8 mouse cellular contexts compared by ENCODE assay signal in genomic region chr3:105687324-105688060, GRCm38 (mm10). TPM values are rescaled to one million over a fixed set of nuclear protein-coding genes. Genes with fewer than 3 reads are reported as not detected.
DNase-seq lines count a peak whose midpoint lies in the region; ATAC-seq lines count a peak whose summit lies in the region.

Gene Ddx20, minus strand, starts transcription at chr3:105687574.

- peak; percentile 97 for ATAC-seq in forebrain, embryonic 14.5 days
- peak; percentile 97 for ATAC-seq in neural tube, embryonic 15.5 days (ENCODE audit: low FRiP score)

- H3K9me3 ChIP-seq in forebrain, embryonic 14.5 days (replicated peaks; ENCODE audit: control insufficient read depth, low read length): no peaks in the 10 kb centered on the region
- H3K9me3 ChIP-seq in neural tube, embryonic 15.5 days (replicated peaks): no peaks in the 10 kb centered on the region

- H3K9ac ChIP-seq in forebrain, embryonic 14.5 days (ENCODE audit: low read length): peak within 1 kb of the TSS; percentile 88
- H3K9ac ChIP-seq in neural tube, embryonic 15.5 days (replicated peaks): peak within 1 kb of the TSS; percentile 91

- H3K27me3 ChIP-seq in forebrain, embryonic 14.5 days (replicated peaks; ENCODE audit: control insufficient read depth, insufficient read depth, low read length): no peaks in the 10 kb centered on the region
- 0 out of 2 replicates have a peak, but pooled peaks cover 4% of the 10 kb centered on the region for H3K27me3 ChIP-seq in neural tube, embryonic 15.5 days (replicated peaks)

- DNase-seq in ES-CJ7 (ENCODE audit: low read depth, low spot score): peak; percentile 98
- peak; percentile 92 for DNase-seq in cerebellum, adult 11 months
- peak; percentile 99 for DNase-seq in forebrain, embryonic 14.5 days (ENCODE audit: low spot score)
- peak; percentile 94 to 95 for DNase-seq in heart, postnatal 14 days
- peak; percentile 94 for DNase-seq in layer of hippocampus, adult 11-12 months (ENCODE audit: low spot score)
- DNase-seq in lung, adult 18-20 months: peak; percentile 96 to 98
- peak; percentile 98 for DNase-seq in testis, postnatal 14 days (ENCODE audit: low spot score)

- H3K4me2 ChIP-seq in forebrain, embryonic 14.5 days (ENCODE audit: low read length): peak within 1 kb of the TSS; percentile 63
- H3K4me2 ChIP-seq in neural tube, embryonic 15.5 days: peak within 1 kb of the TSS; percentile 80

- H3K4me1 ChIP-seq in forebrain, embryonic 14.5 days (ENCODE audit: control insufficient read depth, insufficient read depth, low read length): peaks cover 5% of the 10 kb centered on the region
- peaks cover 14% of the 10 kb centered on the region for H3K4me1 ChIP-seq in neural tube, embryonic 15.5 days

- peak within 1 kb of the TSS; percentile 84 for H3K4me3 ChIP-seq in forebrain, embryonic 14.5 days (ENCODE audit: low read depth, low read length)
- H3K4me3 ChIP-seq in neural tube, embryonic 15.5 days (replicated peaks): peak within 1 kb of the TSS; percentile 90

- H3K36me3 ChIP-seq in forebrain, embryonic 14.5 days (ENCODE audit: control insufficient read depth, insufficient read depth, low read length): peaks cover 17% of the 10 kb centered on the region
- H3K36me3 ChIP-seq in neural tube, embryonic 15.5 days: peaks cover 12% of the 10 kb centered on the region

- WGBS in forebrain, embryonic 14.5 days: 0% methylated on average over 72 of the region's 72 CpGs
- under 1% methylated on average over 69 of the region's 72 CpGs for WGBS in neural tube, embryonic 15.5 days

- intact Hi-C loops in heart, postnatal 14 days (cut with DNase I): loop anchor here (1.0 to 5.0 kb wide), 4 partner anchors 39 to 270 kb away; partner anchors contain the start of genes Rap1a and Wdr77

- H3K27ac ChIP-seq in forebrain, embryonic 14.5 days (ENCODE audit: low read depth, low read length): peak within 1 kb of the TSS; percentile 78
- H3K27ac ChIP-seq in neural tube, embryonic 15.5 days (replicated peaks): peak within 1 kb of the TSS; percentile 88

RNA-seq across cellular contexts. Expression of gene Ddx20, which starts in this region (rescaled TPM):
- polyA plus RNA-seq in forebrain, embryonic 14.5 days (2014; fragmentation: Nextera tagmentation; extraction: Ambion mirVana): 31.8 and 35.9 TPM in 2 replicates
- 10 to 100 TPM; 11.2 to 12.7 TPM for total RNA-seq in heart, postnatal 14 days (2021)
- 22.0 and 24.1 TPM in 2 replicates for polyA plus RNA-seq in neural tube, embryonic 15.5 days (2015; fragmentation: Nextera tagmentation; extraction: Ambion mirVana)

Comparison
In these comparisons a context has a peak if more than half of its experiments do, and no peak if none do; other contexts are left out.
1. Peak in every context shown above with its lines: DNase-seq, ATAC-seq, H3K4me3 ChIP-seq and H3K27ac ChIP-seq.